Mouse (Mus musculus): Measurements from ENCODE around the gene Git2.

DNA sequence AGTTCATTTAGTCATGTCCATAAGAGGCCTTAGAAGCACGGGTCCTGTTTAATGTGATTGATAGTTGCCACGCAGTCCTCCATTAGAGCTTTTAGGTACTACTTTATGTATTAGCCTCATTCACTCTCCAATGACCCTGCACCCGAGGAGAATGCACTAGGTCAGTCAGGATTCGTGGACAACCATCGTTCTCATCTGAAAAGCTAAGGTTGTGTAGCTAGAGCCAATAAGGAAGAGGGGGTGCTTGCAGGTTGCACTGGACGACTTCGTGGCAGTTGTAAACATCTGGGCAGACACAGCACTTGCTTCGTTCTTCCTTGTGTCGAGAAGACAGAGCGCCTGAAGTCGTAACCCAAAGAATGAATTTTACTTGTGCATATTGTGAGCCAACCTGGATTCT, 1.5 kb downstream of the Git2 start:
- TF ChIP-seq CTCF (IDR thresholded peaks at IDR 0.05): no peak
- no peak for TF ChIP-seq EP300 (IDR thresholded peaks at IDR 0.05)
